Mouse (Mus musculus) kidney, postnatal 10 days (tissue): ENCODE measurements around the gene Psmd4.
"Not testable (repeated sequence)": the region's sequence is repeated elsewhere in the genome, so short reads cannot be mapped to it uniquely, and the experiment has no call there.

ENCODE experiments used
- DNase-seq: peaks from one replicate; pipeline ENCODE4 v3.0.0; 2021; ENCODE audit warnings: mixed read lengths

The Psmd4 gene

DNA sequence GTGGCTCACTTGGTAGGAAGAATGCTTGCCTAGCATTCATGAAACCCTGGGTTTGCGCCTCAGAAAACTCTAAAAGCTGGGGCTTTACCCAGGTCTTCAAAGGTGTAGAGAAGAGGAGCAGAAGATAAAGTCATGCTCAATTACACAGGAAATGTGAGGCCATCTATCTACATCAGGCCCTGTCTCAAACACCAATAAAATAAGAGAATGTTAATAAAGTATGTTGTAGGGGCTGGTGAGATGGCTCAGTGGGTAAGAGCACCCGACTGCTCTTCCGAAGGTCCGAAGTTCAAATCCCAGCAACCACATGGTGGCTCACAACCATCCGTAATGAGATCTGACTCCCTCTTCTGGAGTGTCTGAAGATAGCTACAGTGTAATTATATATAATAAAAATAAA lies 21.5 kb downstream of the Psmd4 start:
- DNase-seq = not testable (repeated sequence)

DNA sequence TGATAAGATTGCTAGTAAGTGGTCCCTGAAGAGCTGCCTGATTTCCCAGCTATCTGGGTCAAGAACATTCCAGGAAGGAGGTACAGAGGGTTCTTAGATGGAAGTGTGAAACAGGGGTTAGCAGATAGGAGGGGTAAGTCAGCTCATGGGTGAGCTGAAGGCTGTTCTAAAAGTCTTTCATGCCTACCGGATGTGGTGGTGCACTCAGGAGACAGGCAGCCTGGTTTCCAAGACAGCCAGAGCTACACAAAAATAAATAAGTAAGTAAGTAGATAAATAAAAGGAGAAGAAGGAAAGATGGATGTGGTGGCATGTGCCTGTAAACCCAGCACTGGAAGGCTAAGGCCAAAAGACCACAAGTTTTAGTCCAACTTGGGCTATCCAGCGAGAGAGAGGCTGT lies 23.7 kb downstream of the Psmd4 start:
- no peak for DNase-seq

DNA sequence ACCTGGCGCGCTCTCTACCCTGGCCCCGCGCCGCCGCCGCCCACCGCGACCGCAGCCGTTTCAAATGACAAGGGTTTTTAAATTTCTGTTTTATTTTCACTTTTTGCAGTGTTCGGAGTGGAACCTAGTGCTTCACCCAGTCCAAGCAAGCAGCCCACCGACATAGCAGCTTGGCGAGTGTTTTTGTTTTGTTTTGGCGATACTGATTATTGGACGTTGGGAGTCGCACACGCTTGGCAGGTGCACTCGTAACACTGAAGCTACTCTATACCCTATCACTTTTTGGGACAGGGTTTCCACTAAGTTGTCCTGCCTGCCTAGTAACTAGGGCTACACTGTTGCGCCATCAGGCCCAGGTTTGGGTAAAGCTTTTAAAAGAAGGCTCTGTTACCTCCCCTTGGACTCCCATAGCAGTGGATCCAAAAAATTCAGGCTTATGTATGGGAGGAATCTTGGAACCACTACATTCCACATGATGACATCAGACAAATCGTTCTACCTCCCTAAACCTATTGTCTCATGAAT lies 25.8 kb downstream of the Psmd4 start:
- no peak for DNase-seq

- DNase-seq = peak; percentile 95
These were observed 26.4 kb downstream of the Psmd4 start for GRCm38 (mm10) chr3:95015891-95016531.

DNA sequence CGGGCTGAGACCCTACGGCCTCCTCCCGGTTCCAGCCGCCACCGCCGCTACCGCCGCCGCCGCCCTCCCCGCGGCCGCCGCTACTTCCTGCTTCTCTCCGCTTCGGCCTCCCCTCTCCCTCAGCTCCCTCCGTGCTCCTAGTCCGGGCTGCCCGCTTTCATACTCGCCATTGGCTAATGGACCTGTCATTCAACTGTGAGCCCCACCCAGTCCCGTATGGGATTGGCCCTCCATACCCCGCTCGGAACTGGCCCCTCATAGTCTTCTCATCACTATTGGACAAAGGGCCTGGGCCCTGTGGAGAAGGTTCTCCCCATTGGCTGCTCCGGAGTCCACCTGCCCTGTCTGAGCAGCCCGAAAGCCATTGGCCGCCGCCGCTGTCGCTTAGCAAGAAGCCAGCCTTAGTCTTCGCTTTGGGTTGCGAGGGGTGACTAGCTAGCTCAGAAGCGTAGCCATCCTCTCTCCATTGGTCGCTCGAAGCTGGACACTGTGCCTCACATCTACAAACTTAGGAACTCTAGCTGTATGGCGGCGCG lies 27.0 kb downstream of the Psmd4 start, which contains the start of gene Zfp687:
Gene Zfp687 (minus strand): TSS at position 112 of the 536 bp plus-strand sequence.
- peak; percentile 99 for DNase-seq

DNA sequence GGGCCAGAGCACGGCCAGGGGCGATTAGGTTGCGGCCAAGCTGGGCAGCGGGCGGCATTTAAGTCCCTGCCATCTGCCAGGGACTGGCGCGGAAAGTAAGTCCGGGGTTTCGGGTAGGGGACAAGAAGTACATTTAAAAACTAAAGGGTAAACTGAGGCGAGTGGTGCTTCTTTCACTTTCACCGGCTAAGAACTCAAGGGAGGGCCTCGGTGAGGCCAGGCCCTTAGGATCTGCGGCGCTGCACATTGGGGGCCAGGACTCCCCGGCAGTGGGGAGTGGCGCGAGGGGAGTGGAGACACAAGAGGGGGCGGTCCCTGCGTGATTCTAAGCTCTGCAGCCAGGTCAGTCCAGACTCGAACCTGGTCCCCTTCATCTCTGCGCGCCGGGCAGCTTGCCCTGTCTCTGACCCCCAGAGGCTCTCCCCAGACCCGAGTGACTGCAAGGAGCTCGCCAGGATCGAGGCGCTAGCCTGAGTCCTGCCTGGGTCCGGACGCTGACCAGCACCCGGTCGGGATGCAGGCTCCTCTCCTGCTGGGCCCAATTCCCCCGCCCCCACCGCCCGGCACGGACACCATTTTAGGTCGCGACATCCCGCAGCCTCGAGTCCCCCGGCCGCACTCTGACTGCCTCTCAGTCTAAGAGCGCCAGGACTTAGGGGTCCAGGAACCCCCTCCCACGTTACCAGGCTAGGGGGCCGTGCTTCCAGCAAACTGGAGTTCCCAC lies 27.8 kb downstream of the Psmd4 start:
- peak; percentile 78 for DNase-seq

DNA sequence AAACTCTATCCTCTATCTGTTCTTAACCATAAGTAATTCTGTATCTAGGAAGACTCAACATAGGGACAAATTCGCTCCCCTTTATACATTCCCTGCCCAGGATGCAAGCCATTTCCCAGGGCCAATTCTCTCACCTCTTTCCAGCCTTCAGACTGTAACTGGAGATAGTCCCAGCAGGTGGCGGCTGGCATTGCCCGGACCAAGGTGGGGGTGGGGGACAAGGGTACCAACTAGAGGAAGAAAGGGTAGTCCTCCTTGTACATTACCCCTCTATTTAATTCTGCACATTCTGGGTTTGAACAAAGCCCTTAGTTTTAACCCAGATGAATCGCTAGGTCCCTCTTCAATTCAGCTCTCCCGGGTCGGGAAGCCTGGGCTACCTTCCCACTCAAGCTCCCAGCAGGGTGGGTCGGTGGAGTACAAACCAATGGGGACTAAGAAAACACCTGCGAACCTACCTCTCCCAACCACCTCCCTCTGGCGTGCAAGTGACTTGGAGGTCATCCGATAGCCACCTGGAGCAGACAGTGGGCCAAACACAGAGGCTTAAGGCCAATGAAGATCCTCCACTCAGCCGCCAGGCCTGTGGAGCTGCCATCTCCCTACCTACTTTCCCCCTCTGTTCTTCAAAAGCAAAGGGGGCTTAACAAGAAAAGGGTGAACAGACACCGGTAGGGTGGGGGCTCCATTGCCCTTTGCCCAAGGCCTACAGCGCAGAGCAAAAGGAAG lies 28.6 kb downstream of the Psmd4 start:
- DNase-seq = peak; percentile 39

- DNase-seq = no peak
These were observed 29.4 kb downstream of the Psmd4 start for GRCm38 (mm10) chr3:95012982-95013381.

DNA sequence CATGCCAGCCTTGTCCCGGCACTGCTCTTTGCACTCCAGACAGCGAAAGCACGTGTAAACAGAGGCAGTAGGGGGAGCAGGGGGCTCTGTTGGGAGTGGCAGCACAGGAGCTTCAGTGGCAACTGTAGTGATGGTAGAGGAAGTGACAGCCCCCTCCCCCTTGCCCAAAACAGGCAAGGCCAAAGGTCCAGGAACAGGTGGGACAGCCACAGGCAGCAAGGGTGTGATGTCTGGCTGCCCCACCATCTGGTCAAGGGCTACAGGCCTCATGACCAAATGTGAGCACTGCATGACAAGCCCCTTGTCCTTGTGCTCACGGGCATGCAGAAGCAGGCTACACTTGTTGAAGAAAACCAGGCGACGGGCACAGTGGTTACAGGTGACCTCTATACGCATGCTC lies 32.0 kb downstream of the Psmd4 start:
- DNase-seq = no peak

DNA sequence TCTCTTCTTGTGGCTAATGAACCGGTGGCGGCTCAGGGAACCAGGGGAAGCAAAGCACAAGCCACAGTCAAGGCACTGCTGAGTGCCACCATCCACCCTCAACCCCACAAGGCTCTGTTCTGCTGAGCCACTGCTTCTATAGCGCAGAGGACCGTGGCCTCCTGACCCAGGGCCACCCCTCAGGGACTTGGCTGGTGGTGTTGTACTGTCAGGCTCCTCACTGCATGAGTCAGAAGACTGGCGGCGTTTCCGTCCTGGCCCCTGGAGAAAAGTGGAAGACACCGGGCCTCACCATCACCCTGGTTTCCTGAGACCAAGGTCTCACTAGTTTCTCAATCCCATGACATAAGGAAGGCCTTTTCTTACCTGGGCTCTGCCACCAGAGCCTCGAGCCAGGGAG lies 34.7 kb downstream of the Psmd4 start:
- DNase-seq = no peak

DNA sequence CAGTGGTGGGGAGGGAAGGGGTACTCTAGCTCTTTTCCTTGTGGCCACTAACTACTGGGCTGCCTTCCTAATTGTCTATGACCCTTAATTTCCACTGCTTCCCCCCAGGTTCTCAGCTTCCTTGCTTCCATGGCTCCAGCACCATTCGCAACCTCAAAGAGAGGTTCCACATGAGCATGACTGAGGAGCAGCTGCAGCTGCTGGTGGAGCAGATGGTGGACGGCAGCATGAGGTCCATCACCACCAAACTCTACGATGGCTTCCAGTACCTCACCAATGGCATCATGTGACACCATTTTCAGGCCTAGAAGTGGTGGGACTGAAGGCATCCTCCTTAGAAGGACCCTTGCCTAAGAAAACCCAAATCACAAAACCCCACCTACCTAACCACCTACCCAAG lies 36.8 kb downstream of the Psmd4 start:
- DNase-seq = no peak

DNA sequence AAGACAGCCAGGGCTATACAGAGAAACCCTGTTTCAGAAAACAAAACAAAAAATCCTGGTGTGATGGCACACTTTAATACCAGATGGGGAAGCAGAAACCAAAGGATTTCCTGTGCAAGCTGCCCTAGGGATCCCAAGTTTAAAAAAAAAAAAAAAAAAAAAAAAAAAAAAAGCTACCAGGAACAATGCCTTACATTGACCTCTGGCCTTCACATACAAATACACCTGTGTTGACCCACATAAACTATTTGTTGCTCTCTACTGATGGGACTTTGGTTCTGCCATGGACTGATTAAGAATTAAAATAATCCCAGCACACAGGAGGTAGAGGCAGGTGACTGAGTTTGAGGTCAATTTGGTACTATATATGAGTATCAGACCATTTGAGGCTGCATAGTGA lies 39.1 kb downstream of the Psmd4 start:
- no peak for DNase-seq

GRCm38 (mm10) chr3:95002569-95002968 lies 39.8 kb downstream of the Psmd4 start:
- DNase-seq = no peak

DNA sequence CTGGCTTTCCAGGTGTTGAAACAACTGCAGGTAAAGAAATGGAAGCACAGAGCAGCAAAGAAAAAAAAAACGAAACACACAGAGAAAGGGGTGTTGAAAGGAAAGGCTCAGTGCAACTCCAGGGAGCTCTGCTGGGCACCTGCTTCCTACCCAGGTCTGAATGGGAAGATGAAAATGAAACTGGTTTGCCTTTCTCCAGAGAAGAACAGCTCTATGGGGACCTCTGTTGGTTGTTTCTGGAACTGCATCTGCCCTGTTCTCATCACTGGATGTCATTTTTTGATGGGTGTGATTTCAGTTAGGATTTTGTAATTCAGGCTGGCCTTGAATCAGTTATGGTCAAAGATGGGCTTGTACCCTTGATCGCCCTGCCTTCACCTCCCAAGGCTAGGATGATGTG lies 45.5 kb downstream of the Psmd4 start:
- peak; percentile 91 for DNase-seq

GRCm38 (mm10) chr3:94989159-94989761 lies 53.2 kb downstream of the Psmd4 start:
- peak; percentile 26 for DNase-seq

GRCm38 (mm10) chr3:94987578-94987977 lies 54.8 kb downstream of the Psmd4 start:
- peak; percentile 68 for DNase-seq

GRCm38 (mm10) chr3:94985513-94985912 lies 56.9 kb downstream of the Psmd4 start:
- no peak for DNase-seq

DNA sequence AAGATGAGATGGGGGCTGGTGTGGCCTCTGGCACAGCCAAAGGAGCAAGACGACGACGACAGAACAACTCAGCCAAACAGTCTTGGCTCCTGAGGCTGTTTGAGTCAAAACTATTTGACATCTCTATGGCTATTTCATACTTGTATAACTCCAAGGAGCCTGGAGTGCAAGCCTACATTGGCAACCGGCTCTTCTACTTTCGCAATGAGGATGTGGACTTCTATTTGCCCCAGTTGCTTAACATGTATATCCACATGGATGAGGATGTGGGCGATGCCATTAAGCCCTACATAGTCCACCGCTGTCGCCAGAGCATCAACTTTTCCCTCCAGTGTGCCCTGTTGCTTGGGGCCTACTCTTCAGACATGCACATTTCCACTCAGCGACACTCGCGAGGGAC lies 58.1 kb downstream of the Psmd4 start:
- DNase-seq = no peak
